28 mouse cellular contexts compared by ENCODE assay signal in the genomic region with DNA sequence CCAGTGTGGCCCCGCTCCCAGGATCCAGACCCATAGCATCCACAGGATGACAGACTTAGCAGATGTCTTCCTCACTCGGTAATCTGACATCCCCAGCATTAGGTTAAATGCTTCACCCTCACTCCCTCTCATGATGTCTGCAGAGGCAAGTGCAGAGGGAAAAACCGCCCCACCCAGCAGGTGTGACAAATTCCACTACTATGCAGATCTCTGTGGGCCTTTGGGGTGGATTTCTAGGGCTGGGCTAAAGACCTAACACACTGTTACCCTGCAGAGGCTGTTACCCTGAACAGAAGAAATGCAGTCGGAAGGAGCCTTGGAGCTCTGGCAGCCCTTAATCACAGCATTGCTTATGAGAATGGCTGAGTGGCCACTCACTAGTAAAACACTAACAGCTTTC. TPM values are rescaled to one million over a fixed set of nuclear protein-coding genes. Genes with fewer than 3 reads are reported as not detected.
"Had no signal": no experiment of that assay in that cellular context is flagged by ENCODE, and none has a peak within 500 bp of the region (broad histone marks: within the 10 kb centered on the region; RNA-seq: fewer than 3 reads in every experiment).

No protein-coding gene starts in this region.

- H3K27me3 ChIP-seq: heart, embryonic 13.5 days; heart, embryonic 15.5 days; hindbrain, embryonic 13.5 days; hindbrain, embryonic 15.5 days; kidney, embryonic 15.5 days; limb, embryonic 13.5 days; limb, embryonic 15.5 days; liver, embryonic 12.5 days had no signal

- H3K27ac ChIP-seq: heart, embryonic 13.5 days; heart, embryonic 15.5 days; hindbrain, embryonic 13.5 days; hindbrain, embryonic 15.5 days; hindbrain, postnatal 0 days; kidney, embryonic 15.5 days; kidney, postnatal 0 days; limb, embryonic 13.5 days; limb, embryonic 15.5 days; liver, embryonic 12.5 days; liver, embryonic 14.5 days had no signal

- ATAC-seq: hindbrain, postnatal 0 days; intestine, embryonic 16.5 days; liver, embryonic 12.5 days had no signal

- H3K4me3 ChIP-seq: heart, embryonic 13.5 days; heart, embryonic 15.5 days; hindbrain, embryonic 13.5 days; hindbrain, embryonic 15.5 days; kidney, embryonic 15.5 days; limb, embryonic 13.5 days; limb, embryonic 15.5 days; liver, embryonic 12.5 days had no signal

- DNase-seq: gastrocnemius, postnatal 14 days; gastrocnemius, postnatal 36 days; heart, adult 18-20 months; heart, postnatal 14 days; heart, postnatal 36 days; kidney, adult 11 months; kidney, adult 2 months; kidney, adult 9 months; kidney, postnatal 14 days; kidney, postnatal 36 days; layer of hippocampus, adult 9-11 months; layer of hippocampus, postnatal 36 days; left cerebral cortex, postnatal 4 days had no signal

- H3K9ac ChIP-seq: heart, embryonic 13.5 days; heart, embryonic 15.5 days; hindbrain, embryonic 13.5 days; hindbrain, embryonic 15.5 days; kidney, embryonic 15.5 days; limb, embryonic 13.5 days; limb, embryonic 15.5 days; liver, embryonic 12.5 days; liver, embryonic 14.5 days had no signal

- H3K4me2 ChIP-seq: heart, embryonic 11.5 days; heart, embryonic 13.5 days; heart, embryonic 15.5 days; hindbrain, embryonic 13.5 days; hindbrain, embryonic 15.5 days; kidney, embryonic 15.5 days; limb, embryonic 13.5 days; limb, embryonic 15.5 days; liver, embryonic 12.5 days had no signal

- H3K4me1 ChIP-seq: heart, embryonic 15.5 days; hindbrain, embryonic 13.5 days; hindbrain, embryonic 15.5 days; kidney, embryonic 15.5 days; limb, embryonic 13.5 days; limb, embryonic 15.5 days; liver, embryonic 12.5 days had no signal

- H3K9me3 ChIP-seq: heart, embryonic 13.5 days; heart, embryonic 15.5 days; hindbrain, embryonic 13.5 days; hindbrain, embryonic 15.5 days; kidney, embryonic 15.5 days; limb, embryonic 15.5 days; liver, embryonic 12.5 days had no signal

RNA-seq across cellular contexts. Expression of a gene that starts 52.3 kb away (rescaled TPM):
- total RNA-seq: hematopoietic stem cell, adult 5-6 weeks; liver, adult 2 months had no signal
